Mouse (Mus musculus) C2C12 (cell line): ENCODE measurements around the gene Ntpcr. TPM values are rescaled to one million over a fixed set of nuclear protein-coding genes. Genes with fewer than 3 reads are reported as not detected.

Source experiments
- H3K27me3 ChIP-seq: one replicate; pipeline ENCODE4 v1.6.1; 2011; ENCODE audit not compliant: control insufficient read depth, insufficient read depth, insufficient read length
- H3K36me3 ChIP-seq: one replicate; pipeline ENCODE4 v1.6.1; 2011; ENCODE audit not compliant: control insufficient read depth, insufficient read depth
- H3K4me3 ChIP-seq: one replicate; pipeline ENCODE4 v1.5.1; 2011; ENCODE audit warnings: mild to moderate bottlenecking, control low read depth; ENCODE audit not compliant: poor library complexity, insufficient read depth, severe bottlenecking
- H3K79me2 ChIP-seq: one replicate; pipeline ENCODE4 v1.6.1; 2011; ENCODE audit not compliant: control insufficient read depth, insufficient read depth
- H3K79me3 ChIP-seq: one replicate; pipeline ENCODE4 v1.6.1; 2011; ENCODE audit warnings: low read depth, control low read depth
- H3ac ChIP-seq: one replicate; pipeline ENCODE3; 2011; ENCODE audit warnings: low read depth; ENCODE audit not compliant: control insufficient read depth, insufficient read length
- CEBPB ChIP-seq: IDR thresholded peaks from one replicate; pipeline ENCODE4 v1.6.1; 2011; ENCODE audit warnings: low read depth, mild to moderate bottlenecking, control low read depth, moderate library complexity
- CTCF ChIP-seq: IDR thresholded peaks from one replicate; pipeline ENCODE4 v1.5.1; 2011; ENCODE audit not compliant: control insufficient read depth, insufficient read depth, insufficient read length
- FOSL1 ChIP-seq: IDR thresholded peaks from one replicate; pipeline ENCODE4 v1.8.0; 2011; ENCODE audit warnings: mild to moderate bottlenecking, low read length; ENCODE audit not compliant: poor library complexity, insufficient read depth, severe bottlenecking
- MAX ChIP-seq: IDR thresholded peaks from one replicate; pipeline ENCODE4 v1.6.1; 2011; ENCODE audit warnings: mild to moderate bottlenecking, control low read depth
- MYOD1 ChIP-seq: IDR thresholded peaks from one replicate; pipeline ENCODE4 v1.6.1; 2011; ENCODE audit warnings: low read depth; ENCODE audit not compliant: control insufficient read depth, insufficient read length
- MYOG ChIP-seq: IDR thresholded peaks from one replicate; pipeline ENCODE4 v1.6.1; 2011; ENCODE audit not compliant: control insufficient read depth, insufficient read length; ENCODE audit errors: extremely low read depth
- USF1 ChIP-seq: IDR thresholded peaks from one replicate; pipeline ENCODE4 v1.6.1; 2011; ENCODE audit warnings: low read depth, mild to moderate bottlenecking, control low read depth, moderate library complexity
- polyA plus RNA-seq: library from polyadenylated mRNA; unstranded; fragments of >200 nt; fragmentation: generic; extraction: Trizol; gene quantifications from one replicate; pipeline ENCODE4 v1.2.1, GENCODE M21; 2012; ENCODE audit warnings: missing spikeins

Gene Ntpcr
- polyA plus RNA-seq, 1 experiment = 4.8 TPM

- Histone ChIP-seq H3K36me3 (no peaks in the 10 kb centered on the region), H3K4me3 (no peak overlapping the region), H3K27me3 (peaks cover 16% of the 10 kb centered on the region), H3ac (no peak overlapping the region), H3K79me2 (no peaks in the 10 kb centered on the region), H3K79me3 (no peaks in the 10 kb centered on the region)
- TF ChIP-seq CEBPB (no peak), CTCF (no peak), MYOG (no peak), MYOD1 (no peak), MAX (no peak), FOSL1 (no peak), USF1 (no peak)
These were observed 38.8 kb upstream of the Ntpcr start for GRCm38 (mm10) chr8:125690961-125691360.

- Histone ChIP-seq H3K79me3 (no peaks in the 10 kb centered on the region), H3ac (no peak overlapping the region), H3K79me2 (no peaks in the 10 kb centered on the region), H3K27me3 (peaks cover 16% of the 10 kb centered on the region), H3K4me3 (no peak overlapping the region), H3K36me3 (no peaks in the 10 kb centered on the region)
- TF ChIP-seq MYOD1 (no peak), USF1 (no peak), CEBPB (no peak), FOSL1 (no peak), CTCF (no peak), MAX (no peak), MYOG (no peak)
These were observed 37.3 kb upstream of the Ntpcr start for GRCm38 (mm10) chr8:125692447-125692846.

- Histone ChIP-seq H3K27me3 (peaks cover 12% of the 10 kb centered on the region), H3K4me3 (no peak overlapping the region), H3K79me2 (no peaks in the 10 kb centered on the region), H3ac (no peak overlapping the region), H3K79me3 (no peaks in the 10 kb centered on the region), H3K36me3 (no peaks in the 10 kb centered on the region)
- TF ChIP-seq CTCF (no peak), USF1 (no peak), MAX (no peak), CEBPB (no peak), FOSL1 (no peak), MYOD1 (no peak), MYOG (no peak)
These were observed 36.6 kb upstream of the Ntpcr start for GRCm38 (mm10) chr8:125693197-125693596.

GRCm38 (mm10) chr8:125695951-125696350, 33.8 kb upstream of the Ntpcr start:
- TF ChIP-seq CTCF (no peak), MAX (no peak), USF1 (no peak), MYOG (no peak), FOSL1 (no peak), MYOD1 (no peak), CEBPB (no peak)
- Histone ChIP-seq H3ac (no peak overlapping the region), H3K36me3 (no peaks in the 10 kb centered on the region), H3K79me3 (no peaks in the 10 kb centered on the region), H3K79me2 (no peaks in the 10 kb centered on the region), H3K27me3 (no peaks in the 10 kb centered on the region), H3K4me3 (no peak overlapping the region)

GRCm38 (mm10) chr8:125699391-125700025, 30.3 kb upstream of the Ntpcr start:
- H3K79me2 ChIP-seq = no peaks in the 10 kb centered on the region
- TF ChIP-seq CEBPB (no peak), CTCF (no peak), MYOG (no peak), FOSL1 (no peak), MAX (no peak), USF1 (no peak), MYOD1 (no peak)
- no peak overlapping the region for H3ac ChIP-seq
- no peaks in the 10 kb centered on the region for H3K79me3 ChIP-seq
- H3K27me3 ChIP-seq = peaks cover 3% of the 10 kb centered on the region
- H3K4me3 ChIP-seq = no peak overlapping the region
- no peaks in the 10 kb centered on the region for H3K36me3 ChIP-seq

- TF ChIP-seq CTCF (no peak), USF1 (no peak), MAX (no peak), MYOD1 (no peak), MYOG (no peak), FOSL1 (no peak), CEBPB (no peak)
- H3K79me3 ChIP-seq = no peaks in the 10 kb centered on the region
- no peak overlapping the region for H3K4me3 ChIP-seq
- no peaks in the 10 kb centered on the region for H3K36me3 ChIP-seq
- no peak overlapping the region for H3ac ChIP-seq
- no peaks in the 10 kb centered on the region for H3K79me2 ChIP-seq
- peaks cover 4% of the 10 kb centered on the region for H3K27me3 ChIP-seq
These were observed 29.4 kb upstream of the Ntpcr start for GRCm38 (mm10) chr8:125700407-125700806.
